Mouse (Mus musculus) forebrain, embryonic 14.5 days (tissue): ENCODE measurements around the gene Sf3b3. TPM values are rescaled to one million over a fixed set of nuclear protein-coding genes. Genes with fewer than 3 reads are reported as not detected.
"Not testable (repeated sequence)": the region's sequence is repeated elsewhere in the genome, so short reads cannot be mapped to it uniquely, and the experiment has no call there.

Source experiments
- ATAC-seq: fragments of 200-750 bp; cut with Nextera tagmentation; 2 replicates; pipeline ENCODE4 v1.8.0; 2017; ENCODE audit warnings: mild to moderate bottlenecking, moderate library complexity
- DNase-seq: peaks from one replicate; pipeline ENCODE4 v3.0.0-alpha.2; 2015; ENCODE audit warnings: low spot score
- H3K27ac ChIP-seq: fragments of 300-500 bp; sonication (generic); 2 replicates; pipeline ENCODE4 v1.5.1; 2014; ENCODE audit warnings: low read depth, mild to moderate bottlenecking, control low read depth, low read length, moderate library complexity
- H3K27me3 ChIP-seq: fragments of 300-500 bp; sonication (generic); replicated peaks from 2 replicates; pipeline ENCODE4 v1.6.1; 2014; ENCODE audit warnings: low read length, control low read depth, mixed read lengths; ENCODE audit not compliant: control insufficient read depth, insufficient read depth
- H3K36me3 ChIP-seq: fragments of 300-500 bp; sonication (generic); 2 replicates; pipeline ENCODE4 v1.6.1; 2014; ENCODE audit warnings: low read length, control low read depth; ENCODE audit not compliant: control insufficient read depth, insufficient read depth
- H3K4me1 ChIP-seq: fragments of 300-500 bp; sonication (generic); 2 replicates; pipeline ENCODE4 v1.6.1; 2014; ENCODE audit warnings: antibody characterized with exemption, low read length, control low read depth; ENCODE audit not compliant: control insufficient read depth, insufficient read depth
- H3K4me2 ChIP-seq: fragments of 300-500 bp; sonication (generic); 2 replicates; pipeline ENCODE4 v1.6.1; 2014; ENCODE audit warnings: mild to moderate bottlenecking, control low read depth, low read length
- H3K4me3 ChIP-seq: fragments of 300-500 bp; sonication (generic); 2 replicates; pipeline ENCODE4 v1.5.1; 2014; ENCODE audit warnings: low read depth, low read length, control low read depth
- H3K9ac ChIP-seq: fragments of 300-500 bp; sonication (generic); 2 replicates; pipeline ENCODE4 v1.6.1; 2014; ENCODE audit warnings: mild to moderate bottlenecking, low read length, control low read depth, moderate library complexity
- H3K9me3 ChIP-seq: fragments of 300-500 bp; sonication (generic); replicated peaks from 2 replicates; pipeline ENCODE4 v1.6.1; 2016; ENCODE audit warnings: low read length, control low read depth, mixed read lengths; ENCODE audit not compliant: control insufficient read depth
- WGBS: fragments of 180-500 bp; shearing (Covaris S2); extraction: QIAGEN DNeasy Blood & Tissue Kit; methylation state at CpG from one replicate; pipeline ENCODE4 v1.1.7; 2014; 5-methylcytosine and 5-hydroxymethylcytosine counted together
- polyA plus RNA-seq: library from polyadenylated mRNA; unstranded; fragments of >200 nt; fragmentation: Nextera tagmentation; extraction: Ambion mirVana; gene quantifications from 2 replicates; pipeline ENCODE4 v1.2.1, GENCODE M21; 2014

The Sf3b3 gene
- polyA plus RNA-seq, 1 experiment from 2014 or later, result 98.5 TPM

DNA sequence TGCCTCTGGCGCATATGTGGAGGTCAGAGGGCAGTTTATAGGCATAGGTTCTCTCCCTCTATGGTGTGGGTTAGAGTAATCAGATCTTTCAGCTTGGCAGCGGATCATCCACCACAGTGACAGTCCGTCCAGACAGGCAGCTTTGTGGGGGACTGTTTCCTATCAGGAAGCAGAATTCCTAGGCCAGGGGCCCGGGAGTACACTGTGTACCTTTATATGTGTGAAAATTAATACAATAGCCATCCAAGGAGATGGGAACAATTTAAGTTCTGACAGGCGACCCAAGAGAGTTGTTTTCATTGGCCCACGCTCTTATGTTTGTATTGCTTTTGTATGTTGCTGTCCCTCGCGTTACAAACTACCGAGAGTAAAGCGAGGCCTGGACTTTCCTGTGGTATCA, 55.4 kb downstream of the Sf3b3 start:
- Histone ChIP-seq H3K4me3 (no peak overlapping the region), H3K4me1 (no peaks in the 10 kb centered on the region), H3K9me3 (no peaks in the 10 kb centered on the region), H3K4me2 (no peak overlapping the region), H3K36me3 (no peaks in the 10 kb centered on the region), H3K27me3 (no peaks in the 10 kb centered on the region), H3K27ac (no peak overlapping the region), H3K9ac (no peak overlapping the region)
- WGBS, result 79% methylated on average over 10 of the region's 10 CpGs
- DNase-seq (no peak), ATAC-seq (no peak)

DNA sequence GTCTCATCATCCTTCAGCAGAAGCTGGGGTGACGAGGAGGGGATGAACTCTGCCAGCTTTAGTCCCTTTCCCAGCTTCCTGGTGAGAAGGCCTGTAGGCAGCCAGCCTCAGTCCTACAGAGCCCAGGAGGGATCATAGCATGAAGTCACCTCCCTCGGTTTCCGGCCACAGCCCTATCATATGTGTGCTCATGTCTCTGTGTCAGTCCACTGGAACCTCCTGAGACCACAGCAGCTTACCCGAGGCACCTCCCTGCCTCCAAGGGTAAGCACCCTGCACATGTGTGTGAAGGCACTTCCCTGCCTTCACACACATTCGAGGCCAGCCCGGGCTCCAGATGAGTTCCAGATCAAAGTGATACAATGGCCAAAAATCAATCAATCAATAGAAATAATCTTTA, 56.3 kb downstream of the Sf3b3 start:
- Histone ChIP-seq H3K27ac (no peak overlapping the region), H3K4me1 (no peaks in the 10 kb centered on the region), H3K4me3 (no peak overlapping the region), H3K9ac (no peak overlapping the region), H3K4me2 (no peak overlapping the region), H3K36me3 (no peaks in the 10 kb centered on the region), H3K9me3 (no peaks in the 10 kb centered on the region), H3K27me3 (no peaks in the 10 kb centered on the region)
- WGBS, result 82% methylated on average over 6 of the region's 6 CpGs
- DNase-seq (no peak), ATAC-seq (no peak)

DNA sequence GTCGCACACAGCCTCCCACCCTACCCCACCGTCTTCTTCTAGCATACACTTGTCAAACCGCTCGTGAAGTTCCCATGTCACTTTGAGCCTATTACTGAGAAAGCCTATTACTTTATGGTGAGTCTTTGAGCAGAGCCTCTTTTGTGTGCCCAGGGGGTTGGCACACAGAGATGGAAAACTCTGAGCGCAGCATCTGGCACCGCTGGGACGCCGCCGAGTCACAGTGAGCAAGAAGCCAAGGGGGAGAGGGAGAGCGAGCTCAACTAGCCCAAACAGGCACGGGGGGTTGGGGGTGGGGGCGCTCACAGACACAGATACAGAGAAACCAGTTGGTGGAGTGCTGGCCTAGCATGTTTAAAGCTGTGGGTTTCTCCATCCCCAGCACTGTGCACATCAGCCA, 57.0 kb downstream of the Sf3b3 start:
- Histone ChIP-seq H3K4me3 (no peak overlapping the region), H3K9ac (no peak overlapping the region), H3K9me3 (no peaks in the 10 kb centered on the region), H3K4me1 (no peaks in the 10 kb centered on the region), H3K27ac (no peak overlapping the region), H3K36me3 (no peaks in the 10 kb centered on the region), H3K4me2 (no peak overlapping the region), H3K27me3 (no peaks in the 10 kb centered on the region)
- WGBS, result 56% methylated on average over 12 of the region's 12 CpGs
- no peak for DNase-seq
- ATAC-seq, result no peak

DNA sequence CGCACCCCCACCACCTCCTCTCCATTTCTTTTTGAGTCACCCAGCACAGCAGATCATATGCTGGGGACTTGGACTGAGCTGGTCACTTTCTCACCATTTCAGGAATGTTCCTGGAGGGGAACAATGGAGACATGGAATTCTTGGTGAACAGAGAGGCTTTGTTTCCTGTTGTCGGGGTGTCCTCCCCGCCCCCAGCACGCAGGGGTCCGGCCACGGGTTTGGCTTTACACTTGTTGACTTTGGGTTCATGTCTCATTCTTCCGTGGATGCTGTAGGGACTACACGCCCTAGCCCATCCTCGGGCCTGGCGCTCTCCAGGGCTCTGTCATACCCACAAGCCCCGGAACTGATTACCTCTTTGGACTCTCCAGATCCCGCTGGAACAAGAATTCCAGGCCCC, 57.6 kb downstream of the Sf3b3 start:
- DNase-seq (no peak), ATAC-seq (no peak)
- no peaks in the 10 kb centered on the region for H3K9me3 ChIP-seq
- H3K36me3 ChIP-seq, result no peaks in the 10 kb centered on the region
- H3K4me1 ChIP-seq, result no peaks in the 10 kb centered on the region
- no peak overlapping the region for H3K9ac ChIP-seq
- H3K4me2 ChIP-seq, result no peak overlapping the region
- H3K27me3 ChIP-seq, result no peaks in the 10 kb centered on the region
- H3K27ac ChIP-seq, result no peak overlapping the region
- 71% methylated on average over 12 of the region's 12 CpGs for WGBS
- no peak overlapping the region for H3K4me3 ChIP-seq

DNA sequence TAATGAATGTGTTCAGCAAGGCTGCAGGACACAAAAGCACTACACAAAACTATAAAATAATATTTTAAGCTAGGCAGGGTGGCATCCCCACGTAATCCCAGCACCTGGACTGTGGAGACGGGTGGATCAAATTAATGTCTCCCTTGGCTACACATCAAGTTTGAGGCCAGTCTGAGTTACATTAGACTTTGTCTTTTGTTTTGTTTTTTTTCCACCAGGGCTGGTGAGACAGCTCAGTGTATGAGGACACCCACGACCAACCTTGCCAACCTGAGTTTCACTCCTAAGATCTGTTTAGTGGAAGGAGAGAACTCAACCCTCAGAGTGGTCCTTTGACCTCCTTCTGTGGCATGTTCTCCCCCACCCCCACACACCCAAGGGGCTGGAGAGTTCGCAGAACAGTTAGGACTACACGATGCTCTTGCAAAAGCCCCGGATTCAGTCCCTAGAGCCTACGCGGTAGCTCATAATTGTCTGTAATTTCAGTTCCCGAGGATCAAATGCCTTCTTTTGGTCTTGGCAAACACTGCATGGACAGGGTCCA, 59.1 kb downstream of the Sf3b3 start:
- ATAC-seq, result no peak

DNA sequence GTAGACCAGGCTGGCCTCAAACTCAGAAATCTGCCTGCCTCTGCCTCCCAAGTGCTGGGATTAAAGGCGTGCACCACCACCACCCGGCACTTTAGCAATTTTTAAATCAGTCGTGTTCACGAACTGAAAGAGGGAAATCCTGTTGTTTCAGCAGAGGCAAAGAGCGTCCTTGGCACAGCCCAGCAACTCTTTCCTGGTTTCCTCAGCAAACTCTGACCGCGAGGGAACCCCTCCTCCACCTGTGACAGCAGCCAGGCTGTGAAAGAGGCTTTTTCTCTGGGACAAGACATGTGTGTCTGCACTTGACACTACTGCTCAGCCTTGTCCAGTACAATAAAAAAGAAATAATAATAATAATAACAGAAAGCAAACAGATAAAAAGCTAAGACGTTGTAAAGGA, 59.7 kb downstream of the Sf3b3 start:
- no peak overlapping the region for H3K27ac ChIP-seq
- WGBS, result 86% methylated on average over 8 of the region's 8 CpGs

More for the DNA sequence above, 59.1 kb downstream of the Sf3b3 start:
- Histone ChIP-seq H3K27ac (no peak overlapping the region), H3K36me3 (no peaks in the 10 kb centered on the region), H3K27me3 (no peaks in the 10 kb centered on the region), H3K4me2 (no peak overlapping the region), H3K4me3 (no peak overlapping the region), H3K9ac (no peak overlapping the region), H3K4me1 (no peaks in the 10 kb centered on the region), H3K9me3 (no peaks in the 10 kb centered on the region)
- no peak for DNase-seq
- 88% methylated on average over 9 of the region's 9 CpGs for WGBS

DNA sequence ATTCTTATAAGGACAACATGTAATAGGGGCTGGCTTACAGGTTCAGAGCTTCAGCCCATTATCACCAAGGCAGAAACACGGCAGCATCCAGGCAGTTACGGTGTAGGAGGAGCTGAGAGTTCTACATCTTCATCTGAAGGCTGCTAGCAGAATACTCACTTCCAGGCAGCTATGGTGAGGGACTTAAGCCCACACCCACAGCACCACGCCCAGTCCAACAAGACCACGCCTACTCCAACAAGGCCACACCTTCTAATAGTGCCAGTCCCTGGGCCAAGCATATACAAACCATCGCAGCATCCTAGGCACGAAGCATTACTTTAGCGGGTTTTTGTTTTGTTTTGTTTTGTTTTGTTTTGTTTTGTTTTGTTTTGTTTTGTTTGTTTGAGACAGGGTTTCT, 60.1 kb downstream of the Sf3b3 start:
- H3K27ac ChIP-seq, DNase-seq, H3K9ac ChIP-seq, H3K4me1 ChIP-seq, H3K4me2 ChIP-seq, H3K9me3 ChIP-seq, H3K36me3 ChIP-seq, H3K27me3 ChIP-seq, ATAC-seq, H3K4me3 ChIP-seq: not testable (repeated sequence)
- WGBS, result 80% methylated on average over 7 of the region's 7 CpGs

More for the DNA sequence above, 59.7 kb downstream of the Sf3b3 start:
- no peaks in the 10 kb centered on the region for H3K27me3 ChIP-seq
- no peaks in the 10 kb centered on the region for H3K4me1 ChIP-seq
- ATAC-seq (no peak), DNase-seq (no peak)
- no peak overlapping the region for H3K4me3 ChIP-seq
- no peak overlapping the region for H3K9ac ChIP-seq
- no peaks in the 10 kb centered on the region for H3K9me3 ChIP-seq
- no peak overlapping the region for H3K4me2 ChIP-seq
- no peaks in the 10 kb centered on the region for H3K36me3 ChIP-seq

DNA sequence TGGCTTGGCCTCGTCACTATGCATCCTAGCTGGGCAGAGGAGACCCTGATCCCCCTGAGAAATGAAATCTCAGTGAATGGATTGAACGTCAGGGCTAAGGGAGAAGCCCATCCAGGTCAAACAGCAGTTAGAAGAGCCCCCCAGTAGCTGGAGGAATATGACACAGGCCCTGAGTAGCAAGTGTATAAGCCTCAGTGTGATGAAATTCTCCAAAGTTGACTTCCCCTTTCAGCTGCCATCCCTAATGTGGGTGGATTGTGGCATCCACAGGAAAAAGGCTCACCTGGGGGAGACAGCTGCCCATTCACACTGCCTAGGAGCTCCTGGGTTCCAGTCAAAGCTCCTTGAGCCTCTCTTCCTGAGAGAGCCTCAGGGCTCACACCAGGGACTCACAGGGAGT, 61.2 kb downstream of the Sf3b3 start:
- Histone ChIP-seq H3K27me3 (no peaks in the 10 kb centered on the region), H3K4me1 (no peaks in the 10 kb centered on the region), H3K36me3 (no peaks in the 10 kb centered on the region), H3K9ac (no peak overlapping the region), H3K9me3 (no peaks in the 10 kb centered on the region), H3K4me2 (no peak overlapping the region), H3K27ac (no peak overlapping the region), H3K4me3 (no peak overlapping the region)
- WGBS, result 71% methylated on average over 2 of the region's 2 CpGs
- no peak for ATAC-seq
- DNase-seq, result no peak

DNA sequence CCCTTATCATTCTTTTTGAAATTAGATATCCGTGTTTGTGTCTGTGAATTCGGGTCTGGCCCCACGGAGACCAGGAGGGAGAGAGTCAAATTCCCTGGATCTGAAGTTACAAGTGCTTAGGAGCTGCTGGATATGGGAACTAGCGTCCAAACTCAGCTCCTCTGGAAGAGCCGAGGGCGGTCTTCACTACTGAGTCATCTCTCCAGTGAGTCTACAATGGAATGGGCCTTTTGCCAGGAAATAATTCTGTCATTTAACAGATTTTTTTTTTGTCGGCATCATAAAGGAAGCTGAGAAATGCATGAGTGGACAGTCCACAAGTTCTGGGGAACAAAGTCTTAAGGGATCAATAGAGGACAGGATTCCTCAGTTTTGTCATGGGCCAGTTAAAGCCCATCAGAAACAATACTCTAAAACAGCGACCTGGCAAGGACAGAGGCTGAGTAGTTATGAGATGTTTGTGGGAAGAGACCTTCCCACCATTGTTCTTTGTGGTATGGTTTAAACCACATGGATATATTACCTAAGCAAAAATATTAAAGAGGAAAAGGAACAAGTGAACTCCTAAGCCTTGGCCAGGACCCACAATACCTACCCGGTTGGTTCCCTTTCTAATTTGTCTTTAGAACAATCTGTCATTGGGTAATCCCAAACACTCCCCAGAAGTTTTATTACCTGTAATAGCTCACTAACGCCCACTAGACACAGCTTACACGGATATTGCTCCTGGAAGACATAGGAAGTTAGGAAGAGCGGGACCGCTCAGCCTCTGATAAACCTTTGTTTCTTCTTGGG, 66.5 kb downstream of the Sf3b3 start:
- WGBS, result 85% methylated on average over 13 of the region's 13 CpGs
- H3K4me3 ChIP-seq, result no peak overlapping the region
- H3K27me3 ChIP-seq, result no peaks in the 10 kb centered on the region
- no peak overlapping the region for H3K9ac ChIP-seq
- H3K36me3 ChIP-seq, result no peaks in the 10 kb centered on the region
- H3K9me3 ChIP-seq, result no peaks in the 10 kb centered on the region
- H3K27ac ChIP-seq, result no peak overlapping the region
- ATAC-seq, result no peak
- DNase-seq, result no peak
- H3K4me1 ChIP-seq, result no peaks in the 10 kb centered on the region
- H3K4me2 ChIP-seq, result no peak overlapping the region
